Comparison of ENCODE assay signal across 9 mouse cellular contexts in the genomic region with DNA sequence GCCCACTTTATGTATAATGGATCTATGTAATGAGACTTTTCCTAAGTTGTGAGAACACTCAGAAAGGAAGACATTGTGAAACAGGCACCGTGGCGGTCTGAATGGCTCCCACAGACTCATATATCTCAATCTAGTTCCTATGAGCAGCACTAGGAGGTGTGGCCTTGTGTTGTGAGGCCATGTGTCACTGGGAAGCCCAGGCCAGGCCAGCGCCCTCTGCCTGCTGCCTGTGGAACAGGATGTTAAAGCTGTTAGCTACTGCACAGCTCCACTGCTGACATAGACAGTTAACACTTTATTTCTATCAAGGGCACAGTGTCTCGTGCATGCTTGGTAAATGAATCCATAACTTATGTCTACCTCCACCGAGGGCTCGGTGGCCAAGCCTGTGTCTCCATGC. TPM values are rescaled to one million over a fixed set of nuclear protein-coding genes. Genes with fewer than 3 reads are reported as not detected.
A peak's percentile ranks its signal among the peaks of the same experiment; 100 is the strongest.
DNase-seq lines count a peak whose midpoint lies in the region; ATAC-seq and TF ChIP-seq lines count a peak whose summit lies in the region.
"Had no signal": no experiment of that assay in that cellular context is flagged by ENCODE, and none has a peak within 500 bp of the region (broad histone marks: within the 10 kb centered on the region; RNA-seq: fewer than 3 reads in every experiment).

No protein-coding gene starts in this region.

- no peaks in the 10 kb centered on the region for H3K27me3 ChIP-seq in spleen, adult 2 months (ENCODE audit: control insufficient read depth, insufficient read depth, low read length)
- H3K27me3 ChIP-seq in stomach, embryonic 16.5 days (ENCODE audit: control insufficient read depth, insufficient read depth, low read length), result no peaks in the 10 kb centered on the region
- H3K27me3 ChIP-seq: limb, embryonic 13.5 days had no signal

- WGBS in spleen, adult 2 months, result 84% methylated on average over 6 of the region's 6 CpGs
- WGBS in stomach, embryonic 16.5 days, result 68% methylated on average over 6 of the region's 6 CpGs

- no peak for TF ChIP-seq POLR2A in spleen, adult 2 months (IDR thresholded peaks at IDR 0.05; ENCODE audit: low read depth, low read length)

- H3K4me2 ChIP-seq in stomach, embryonic 16.5 days (ENCODE audit: low read depth, low read length), result no peak overlapping the region
- H3K4me2 ChIP-seq: limb, embryonic 13.5 days had no signal

- no peak overlapping the region for H3K9ac ChIP-seq in stomach, embryonic 16.5 days (ENCODE audit: low read length)
- H3K9ac ChIP-seq: limb, embryonic 13.5 days had no signal

- 0 out of 2 replicates have a peak, but pooled peaks have one; percentile 25 for ATAC-seq in stomach, embryonic 16.5 days (ENCODE audit: insufficient read depth, low FRiP score)

- no peaks in the 10 kb centered on the region for H3K9me3 ChIP-seq in stomach, embryonic 16.5 days (replicated peaks; ENCODE audit: control insufficient read depth, low read length)
- H3K9me3 ChIP-seq: limb, embryonic 13.5 days had no signal

- TF ChIP-seq CTCF in spleen, adult 2 months (IDR thresholded peaks at IDR 0.05; ENCODE audit: extremely low read depth, insufficient read depth, insufficient read length, insufficient replicate concordance), result peak; percentile 51; the same call in 1 of the 2 replicates

- no peaks in the 10 kb centered on the region; the same call in 1 of the 2 replicates for H3K4me1 ChIP-seq in spleen, adult 2 months (ENCODE audit: control insufficient read depth, insufficient read depth, insufficient read length)
- no peaks in the 10 kb centered on the region for H3K4me1 ChIP-seq in stomach, embryonic 16.5 days (ENCODE audit: control insufficient read depth, insufficient read depth, low read length)
- H3K4me1 ChIP-seq: limb, embryonic 13.5 days had no signal

- H3K4me3 ChIP-seq in spleen, adult 2 months (ENCODE audit: extremely low read depth, insufficient read depth, insufficient read length), result no peak overlapping the region
- H3K4me3 ChIP-seq in stomach, embryonic 16.5 days (replicated peaks; ENCODE audit: low read length), result no peak overlapping the region
- H3K4me3 ChIP-seq: limb, embryonic 13.5 days had no signal

- H3K36me3 ChIP-seq in spleen, adult 2 months (ENCODE audit: control insufficient read depth, insufficient read depth, low read length), result peaks cover 33% of the 10 kb centered on the region
- peaks cover 28% of the 10 kb centered on the region for H3K36me3 ChIP-seq in stomach, embryonic 16.5 days (ENCODE audit: control insufficient read depth, insufficient read depth, low read length)

- DNase-seq in cerebellum, postnatal 14 days, result peak; percentile 26 to 59
- DNase-seq in cerebellum, adult 9-11 months, result no peak
- peak; percentile 9 to 31 for DNase-seq in spleen, adult 2 months (ENCODE audit: low read depth in 1 of 2, low spot score in 2 of 2)
- no peak for DNase-seq in spleen, adult 12 weeks (ENCODE audit: low spot score)
- peak; percentile 65 for DNase-seq in heart, postnatal 4 days
- peak; percentile 15 to 29 for DNase-seq in lung, adult 18-20 months
- DNase-seq in frontal cortex, postnatal 14 days (ENCODE audit: low spot score in 2 of 2), result no peak

- H3K27ac ChIP-seq in spleen, adult 2 months (ENCODE audit: insufficient read depth, low read length), result no peak overlapping the region
- no peak overlapping the region for H3K27ac ChIP-seq in stomach, embryonic 16.5 days (ENCODE audit: low read length)
- H3K27ac ChIP-seq: limb, embryonic 13.5 days had no signal

RNA-seq across cellular contexts. Expression of gene Cct2, which starts 14.7 kb away (rescaled TPM):
- polyA plus RNA-seq in spleen, adult 2 months (2012; rRNA removed), result 45.7 and 47.5 TPM in 2 replicates
- total RNA-seq in heart, postnatal 4 days (2021), result 100 to 1,000 TPM; 188 to 195 TPM
- polyA plus RNA-seq in stomach, embryonic 16.5 days (2015; fragmentation: Nextera tagmentation; extraction: Ambion mirVana), result 201 and 215 TPM in 2 replicates

RNA-seq across cellular contexts. Expression of gene Lrrc10, which starts 33.1 kb away (rescaled TPM):
- polyA plus RNA-seq in spleen, adult 2 months (2012; rRNA removed), result not detected in 2 replicates
- 100 to 1,000 TPM; 102 to 106 TPM for total RNA-seq in heart, postnatal 4 days (2021)
- not detected in 2 replicates for polyA plus RNA-seq in stomach, embryonic 16.5 days (2015; fragmentation: Nextera tagmentation; extraction: Ambion mirVana)
- polyA plus RNA-seq: limb, embryonic 13.5 days had no signal

Comparison
In these comparisons a context has a peak if more than half of its experiments do, and no peak if none do; other contexts are left out.
1. DNase-seq: peak in cerebellum, postnatal 14 days (2 of 2), spleen, adult 2 months (2 of 2), heart, postnatal 4 days (single experiment) and lung, adult 18-20 months (2 of 2); none in cerebellum, adult 9-11 months (single experiment), spleen, adult 12 weeks (single experiment) and frontal cortex, postnatal 14 days (0 of 2).